Mouse (Mus musculus) heart, embryonic 10.5 days (tissue): Measurements from ENCODE around the gene Cyth3. TPM values are rescaled to one million over a fixed set of nuclear protein-coding genes. Genes with fewer than 3 reads are reported as not detected.

ENCODE experiments used
- DNase-seq: peaks from one replicate; pipeline ENCODE4 v3.0.0-alpha.2; 2017; ENCODE audit warnings: low spot score
- H3K27ac ChIP-seq: fragments of 300-500 bp; sonication (generic); 2 replicates; pipeline ENCODE4 v1.5.1; 2016; ENCODE audit warnings: mild to moderate bottlenecking
- H3K27me3 ChIP-seq: fragments of 300-500 bp; sonication (generic); 2 replicates; pipeline ENCODE4 v1.6.1; 2016; ENCODE audit warnings: mild to moderate bottlenecking; ENCODE audit not compliant: poor library complexity, insufficient read depth, severe bottlenecking
- H3K36me3 ChIP-seq: fragments of 300-500 bp; sonication (generic); 2 replicates; pipeline ENCODE4 v1.6.1; 2016; ENCODE audit warnings: mild to moderate bottlenecking, moderate library complexity
- H3K4me1 ChIP-seq: fragments of 300-500 bp; sonication (generic); 2 replicates; pipeline ENCODE4 v1.6.1; 2016; ENCODE audit warnings: mild to moderate bottlenecking
- H3K4me3 ChIP-seq: fragments of 300-500 bp; sonication (generic); 2 replicates; pipeline ENCODE4 v1.5.1; 2016; ENCODE audit warnings: mild to moderate bottlenecking, moderate library complexity
- H3K9me3 ChIP-seq: fragments of 300-500 bp; sonication (generic); 2 replicates; pipeline ENCODE4 v1.6.1; 2016; ENCODE audit warnings: mild to moderate bottlenecking, moderate library complexity
- WGBS: fragments of 180-500 bp; shearing (Covaris S2); methylation state at CpG from one replicate; pipeline ENCODE4 v1.1.7; 2016; 5-methylcytosine and 5-hydroxymethylcytosine counted together
- polyA plus RNA-seq: library from polyadenylated mRNA; unstranded; fragments of >200 nt; fragmentation: Nextera tagmentation; extraction: Ambion mirVana; gene quantifications from 2 replicates; pipeline ENCODE4 v1.2.1, GENCODE M21; 2016

Gene Cyth3
- polyA plus RNA-seq, 1 experiment from 2014 or later: 30.9 TPM

GRCm38 (mm10) chr5:143594291-143595065 is 27.8 kb upstream of the Cyth3 start:
- H3K4me3 ChIP-seq: no peak overlapping the region
- H3K27me3 ChIP-seq: no peaks in the 10 kb centered on the region
- H3K9me3 ChIP-seq: no peaks in the 10 kb centered on the region
- no peaks in the 10 kb centered on the region for H3K36me3 ChIP-seq
- 80% methylated on average over 3 of the region's 3 CpGs for WGBS
- H3K27ac ChIP-seq: no peak overlapping the region
- DNase-seq: no peak
- H3K4me1 ChIP-seq: peaks cover 8% of the 10 kb centered on the region

GRCm38 (mm10) chr5:143602051-143602450 is 20.2 kb upstream of the Cyth3 start:
- H3K9me3 ChIP-seq: no peaks in the 10 kb centered on the region
- H3K27ac ChIP-seq: no peak overlapping the region
- H3K4me3 ChIP-seq: no peak overlapping the region
- no peaks in the 10 kb centered on the region for H3K4me1 ChIP-seq
- 75% methylated on average over 10 of the region's 10 CpGs for WGBS
- no peak for DNase-seq
- no peaks in the 10 kb centered on the region for H3K36me3 ChIP-seq
- H3K27me3 ChIP-seq: no peaks in the 10 kb centered on the region

- no peaks in the 10 kb centered on the region for H3K9me3 ChIP-seq
- H3K36me3 ChIP-seq: no peaks in the 10 kb centered on the region
- no peak for DNase-seq
- H3K27me3 ChIP-seq: no peaks in the 10 kb centered on the region
- 75% methylated on average over 7 of the region's 7 CpGs for WGBS
- no peaks in the 10 kb centered on the region for H3K4me1 ChIP-seq
- no peak overlapping the region for H3K27ac ChIP-seq
- no peak overlapping the region for H3K4me3 ChIP-seq
These were observed 18.0 kb upstream of the Cyth3 start for GRCm38 (mm10) chr5:143604157-143604774.

GRCm38 (mm10) chr5:143606756-143607155 is 15.5 kb upstream of the Cyth3 start:
- Histone ChIP-seq H3K27me3 (no peaks in the 10 kb centered on the region), H3K36me3 (no peaks in the 10 kb centered on the region), H3K4me1 (peaks cover 6% of the 10 kb centered on the region; the same call in 1 of the 2 replicates), H3K9me3 (no peaks in the 10 kb centered on the region), H3K27ac (no peak overlapping the region), H3K4me3 (no peak overlapping the region)
- WGBS: 85% methylated on average over 10 of the region's 10 CpGs
- no peak for DNase-seq

GRCm38 (mm10) chr5:143608175-143608574 is 14.1 kb upstream of the Cyth3 start:
- Histone ChIP-seq H3K27ac (no peak overlapping the region), H3K36me3 (no peaks in the 10 kb centered on the region), H3K4me3 (no peak overlapping the region), H3K4me1 (peaks cover 6% of the 10 kb centered on the region; the same call in 1 of the 2 replicates), H3K9me3 (no peaks in the 10 kb centered on the region), H3K27me3 (no peaks in the 10 kb centered on the region)
- no peak for DNase-seq
- 84% methylated on average over 10 of the region's 10 CpGs for WGBS

GRCm38 (mm10) chr5:143611954-143612353 is 10.3 kb upstream of the Cyth3 start:
- no peaks in the 10 kb centered on the region for H3K27me3 ChIP-seq
- WGBS: 77% methylated on average over 7 of the region's 7 CpGs
- no peaks in the 10 kb centered on the region for H3K9me3 ChIP-seq
- DNase-seq: no peak
- H3K36me3 ChIP-seq: no peaks in the 10 kb centered on the region
- no peak overlapping the region for H3K27ac ChIP-seq
- H3K4me3 ChIP-seq: no peak overlapping the region
- H3K4me1 ChIP-seq: peaks cover 6% of the 10 kb centered on the region; the same call in 1 of the 2 replicates

GRCm38 (mm10) chr5:143613265-143613664 is 9.0 kb upstream of the Cyth3 start:
- Histone ChIP-seq H3K27me3 (no peaks in the 10 kb centered on the region), H3K9me3 (no peaks in the 10 kb centered on the region), H3K4me3 (no peak overlapping the region), H3K4me1 (peaks cover 16% of the 10 kb centered on the region), H3K27ac (no peak overlapping the region), H3K36me3 (no peaks in the 10 kb centered on the region)
- 77% methylated on average over 4 of the region's 4 CpGs for WGBS
- DNase-seq: no peak

- Histone ChIP-seq H3K36me3 (no peaks in the 10 kb centered on the region), H3K4me1 (peaks cover 23% of the 10 kb centered on the region), H3K9me3 (no peaks in the 10 kb centered on the region), H3K27ac (no peak overlapping the region), H3K4me3 (no peak overlapping the region), H3K27me3 (no peaks in the 10 kb centered on the region)
- DNase-seq: no peak
- 64% methylated on average over 5 of the region's 5 CpGs for WGBS
These were observed 7.7 kb upstream of the Cyth3 start for GRCm38 (mm10) chr5:143614519-143614918.

- Histone ChIP-seq H3K9me3 (no peaks in the 10 kb centered on the region), H3K27ac (no peak overlapping the region), H3K27me3 (no peaks in the 10 kb centered on the region), H3K4me3 (no peak overlapping the region), H3K4me1 (peaks cover 17% of the 10 kb centered on the region), H3K36me3 (no peaks in the 10 kb centered on the region)
- no peak for DNase-seq
- WGBS: 83% methylated on average over 2 of the region's 2 CpGs
These were observed 6.9 kb upstream of the Cyth3 start for GRCm38 (mm10) chr5:143615353-143615752.

- H3K4me3 ChIP-seq: no peak overlapping the region
- H3K9me3 ChIP-seq: no peaks in the 10 kb centered on the region
- DNase-seq: no peak
- 86% methylated on average over 4 of the region's 4 CpGs for WGBS
- no peak overlapping the region for H3K27ac ChIP-seq
- no peaks in the 10 kb centered on the region for H3K27me3 ChIP-seq
- no peaks in the 10 kb centered on the region for H3K36me3 ChIP-seq
- peaks cover 20% of the 10 kb centered on the region for H3K4me1 ChIP-seq
These were observed 6.1 kb upstream of the Cyth3 start for GRCm38 (mm10) chr5:143616116-143616515.

- no peaks in the 10 kb centered on the region for H3K27me3 ChIP-seq
- 91% methylated on average over 3 of the region's 3 CpGs for WGBS
- H3K9me3 ChIP-seq: no peaks in the 10 kb centered on the region
These were observed 5.5 kb upstream of the Cyth3 start for GRCm38 (mm10) chr5:143616657-143617329.

GRCm38 (mm10) chr5:143617487-143618209 is 4.6 kb upstream of the Cyth3 start:
- Histone ChIP-seq H3K9me3 (no peaks in the 10 kb centered on the region), H3K4me1 (peaks cover 30% of the 10 kb centered on the region), H3K4me3 (no peak overlapping the region), H3K27ac (peak overlapping the region; percentile 70), H3K27me3 (no peaks in the 10 kb centered on the region), H3K36me3 (no peaks in the 10 kb centered on the region)
- DNase-seq: peak; percentile 84
- WGBS: 26% methylated on average over 10 of the region's 10 CpGs

More at GRCm38 (mm10) chr5:143616657-143617329, 5.5 kb upstream of the Cyth3 start:
- peaks cover 22% of the 10 kb centered on the region for H3K4me1 ChIP-seq
- H3K4me3 ChIP-seq: no peak overlapping the region
- H3K36me3 ChIP-seq: no peaks in the 10 kb centered on the region
- DNase-seq: no peak
- no peak overlapping the region for H3K27ac ChIP-seq
